Mouse (Mus musculus) bone marrow macrophage, adult 2 months (primary cell): ENCODE measurements at regions not wholly inside any gene's neighbourhood (a gene's known extent, or its start where the extent isn't known, plus 50 kb on each side); places are given as distances from the start of the nearest gene placed in this dataset.

Experiments
- CTCF ChIP-seq: IDR thresholded peaks from 2 replicates; pipeline ENCODE4 v1.5.1; 2012; ENCODE audit warnings: low read depth, mild to moderate bottlenecking, low read length, moderate library complexity
- POLR2A ChIP-seq: IDR thresholded peaks from 2 replicates; pipeline ENCODE4 v1.6.1; 2012; ENCODE audit warnings: mild to moderate bottlenecking, low read depth, low read length, borderline replicate concordance

DNA sequence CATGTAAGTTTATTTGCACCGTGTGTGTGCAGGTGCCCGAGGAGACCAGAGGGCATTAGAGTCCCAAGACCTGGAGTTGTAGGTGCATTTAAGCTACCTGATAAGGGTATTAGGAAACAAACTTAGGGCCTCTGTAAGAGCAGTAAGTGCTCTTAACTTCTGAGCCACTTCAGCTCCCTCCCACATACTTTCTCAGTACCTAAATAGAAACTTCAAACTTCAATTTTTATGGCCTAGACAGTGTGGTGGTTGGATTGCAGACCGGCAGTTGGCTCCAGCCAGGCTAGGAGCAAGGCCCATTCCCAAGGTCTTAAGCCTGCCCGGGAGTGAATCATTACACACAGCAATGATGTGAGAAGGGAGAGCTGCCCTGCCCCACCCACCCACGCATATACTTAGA, 208.8 kb upstream of the Plpp4 start:
- TF ChIP-seq CTCF = no peak
- no peak for TF ChIP-seq POLR2A
